ENCODE assay signal across 12 mouse cellular contexts in the genomic region with DNA sequence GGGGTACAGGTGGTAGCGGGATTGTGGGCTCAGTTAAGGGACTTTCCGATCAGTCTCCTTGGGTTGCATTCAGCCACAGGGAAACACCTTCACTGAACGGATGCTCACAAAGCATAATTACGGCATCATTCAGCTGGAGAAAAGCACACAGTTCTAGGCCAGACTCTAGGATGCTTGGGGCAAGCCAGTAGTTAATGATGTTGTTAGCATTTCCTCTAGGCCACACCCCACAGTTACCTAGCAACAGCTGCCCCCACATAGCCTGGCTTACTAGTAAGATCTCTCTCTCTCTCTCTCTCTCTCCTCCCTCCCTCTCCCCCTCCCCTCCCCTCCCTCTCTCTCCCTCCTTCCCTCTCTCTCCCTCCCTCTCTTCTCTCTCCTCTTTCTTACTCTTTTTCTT. TPM values are rescaled to one million over a fixed set of nuclear protein-coding genes. Genes with fewer than 3 reads are reported as not detected.
DNase-seq lines count a peak whose midpoint lies in the region; ATAC-seq lines count a peak whose summit lies in the region.
"Had no signal": no experiment of that assay in that cellular context is flagged by ENCODE, and none has a peak within 500 bp of the region (broad histone marks: within the 10 kb centered on the region; RNA-seq: fewer than 3 reads in every experiment).

No protein-coding gene starts in this region.

- H3K27ac ChIP-seq in midbrain, embryonic 11.5 days (ENCODE audit: low read depth, low read length): no peak overlapping the region
- no peak overlapping the region for H3K27ac ChIP-seq in midbrain, embryonic 10.5 days (replicated peaks)
- no peak overlapping the region for H3K27ac ChIP-seq in embryonic facial prominence, embryonic 10.5 days (replicated peaks)
- H3K27ac ChIP-seq in limb, embryonic 11.5 days (replicated peaks; ENCODE audit: low read depth, low read length): 0 out of 2 replicates have a peak overlapping the region, but pooled peaks have one; percentile 30

- 82% methylated on average over 4 of the region's 4 CpGs for WGBS in midbrain, embryonic 11.5 days
- 76% methylated on average over 4 of the region's 4 CpGs for WGBS in midbrain, embryonic 10.5 days
- 68% methylated on average over 4 of the region's 4 CpGs for WGBS in embryonic facial prominence, embryonic 10.5 days
- 54% methylated on average over 4 of the region's 4 CpGs for WGBS in limb, embryonic 11.5 days

- no peak overlapping the region for H3K4me2 ChIP-seq in midbrain, embryonic 11.5 days
- H3K4me2 ChIP-seq in limb, embryonic 11.5 days (ENCODE audit: low read depth, severe bottlenecking): no peak overlapping the region
- H3K4me2 ChIP-seq: heart, embryonic 11.5 days had no signal

- no peaks in the 10 kb centered on the region for H3K27me3 ChIP-seq in midbrain, embryonic 11.5 days (ENCODE audit: control insufficient read depth, insufficient read depth, low read length)
- no peaks in the 10 kb centered on the region for H3K27me3 ChIP-seq in midbrain, embryonic 10.5 days (ENCODE audit: low read depth, poor library complexity, severe bottlenecking)
- no peaks in the 10 kb centered on the region for H3K27me3 ChIP-seq in embryonic facial prominence, embryonic 10.5 days (replicated peaks; ENCODE audit: low read depth, poor library complexity, severe bottlenecking)
- no peaks in the 10 kb centered on the region for H3K27me3 ChIP-seq in limb, embryonic 11.5 days (ENCODE audit: control insufficient read depth, insufficient read depth, low read length)

- H3K4me1 ChIP-seq in midbrain, embryonic 11.5 days (ENCODE audit: control insufficient read depth, insufficient read depth, low read length): no peaks in the 10 kb centered on the region
- no peaks in the 10 kb centered on the region for H3K4me1 ChIP-seq in midbrain, embryonic 10.5 days
- H3K4me1 ChIP-seq in embryonic facial prominence, embryonic 10.5 days: no peaks in the 10 kb centered on the region
- no peaks in the 10 kb centered on the region for H3K4me1 ChIP-seq in limb, embryonic 11.5 days (ENCODE audit: control insufficient read depth, insufficient read depth, low read length)

- H3K36me3 ChIP-seq in midbrain, embryonic 11.5 days (ENCODE audit: control insufficient read depth, insufficient read depth, low read length): no peaks in the 10 kb centered on the region
- H3K36me3 ChIP-seq in midbrain, embryonic 10.5 days: no peaks in the 10 kb centered on the region
- H3K36me3 ChIP-seq in embryonic facial prominence, embryonic 10.5 days (replicated peaks): no peaks in the 10 kb centered on the region
- no peaks in the 10 kb centered on the region for H3K36me3 ChIP-seq in limb, embryonic 11.5 days (ENCODE audit: control insufficient read depth, insufficient read depth, low read length)

- ATAC-seq in midbrain, embryonic 11.5 days (ENCODE audit: low FRiP score): peak; percentile 67; the same call in 1 of the 2 replicates
- ATAC-seq in limb, embryonic 11.5 days (ENCODE audit: insufficient number of reproducible peaks, low FRiP score, low TSS enrichment, low read depth): peak; percentile 84
- ATAC-seq in megakaryocyte-erythroid progenitor cell, adult 5-6 weeks (replicated peaks; ENCODE audit: low FRiP score, low TSS enrichment, poor library complexity, severe bottlenecking): no peak
- ATAC-seq: lung, postnatal 0 days had no signal

- DNase-seq in midbrain, embryonic 11.5 days (ENCODE audit: low spot score, missing footprints): no peak
- no peak for DNase-seq in midbrain, embryonic 10.5 days (ENCODE audit: low spot score)
- peak; percentile 15 for DNase-seq in embryonic facial prominence, embryonic 10.5 days (ENCODE audit: low spot score)
- DNase-seq in limb, embryonic 11.5 days (ENCODE audit: low spot score): peak; percentile 45
- peak; percentile 22 for DNase-seq in retina, embryonic 14.5 days (ENCODE audit: low spot score)
- no peak for DNase-seq in MN1 (ENCODE audit: low spot score)
- DNase-seq: embryo, embryonic 11 days; thymus, postnatal 36 days had no signal

- no peak overlapping the region for H3K9ac ChIP-seq in midbrain, embryonic 11.5 days (ENCODE audit: low read length)
- no peak overlapping the region for H3K9ac ChIP-seq in limb, embryonic 11.5 days (ENCODE audit: low read length)

- H3K4me3 ChIP-seq in midbrain, embryonic 11.5 days (ENCODE audit: low read depth, low read length): no peak overlapping the region
- H3K4me3 ChIP-seq in midbrain, embryonic 10.5 days: no peak overlapping the region
- H3K4me3 ChIP-seq in embryonic facial prominence, embryonic 10.5 days: no peak overlapping the region
- H3K4me3 ChIP-seq in limb, embryonic 11.5 days (ENCODE audit: low read depth, low read length): no peak overlapping the region

- H3K9me3 ChIP-seq in midbrain, embryonic 11.5 days (ENCODE audit: control insufficient read depth, low read length): no peaks in the 10 kb centered on the region
- no peaks in the 10 kb centered on the region for H3K9me3 ChIP-seq in midbrain, embryonic 10.5 days (replicated peaks)
- H3K9me3 ChIP-seq in embryonic facial prominence, embryonic 10.5 days: no peaks in the 10 kb centered on the region
- H3K9me3 ChIP-seq in limb, embryonic 11.5 days (ENCODE audit: control insufficient read depth, low read length): no peaks in the 10 kb centered on the region

RNA-seq across cellular contexts. Expression of a gene that starts 22.1 kb away (rescaled TPM):
- polyA plus RNA-seq in midbrain, embryonic 11.5 days (2014; fragmentation: Nextera tagmentation; extraction: Ambion mirVana): 2.1 and 2.9 TPM in 2 replicates
- polyA plus RNA-seq in midbrain, embryonic 10.5 days (2016; fragmentation: Nextera tagmentation; extraction: Ambion mirVana): 1.0 and 1.6 TPM in 2 replicates
- polyA plus RNA-seq in embryonic facial prominence, embryonic 10.5 days (2016; fragmentation: Nextera tagmentation; extraction: Ambion mirVana): 1.2 and 2.1 TPM in 2 replicates
- 8.4 and 8.6 TPM in 2 replicates for polyA plus RNA-seq in limb, embryonic 11.5 days (2014; fragmentation: Nextera tagmentation; extraction: Ambion mirVana)
- not detected in 2 replicates for total RNA-seq in megakaryocyte-erythroid progenitor cell, adult 5-6 weeks (2014; fragmentation: Nextera tagmentation)
- not detected in 2 replicates for total RNA-seq in megakaryocyte-erythroid progenitor cell, adult 5-6 weeks (2017)
- polyA plus RNA-seq: liver, adult 2 months had no signal

RNA-seq across cellular contexts. Expression of a gene that starts 57.8 kb away (rescaled TPM):
- not detected in 2 replicates for polyA plus RNA-seq in midbrain, embryonic 11.5 days (2014; fragmentation: Nextera tagmentation; extraction: Ambion mirVana)
- 0.10 TPM in 1 of 2 replicates, not detected in the other for polyA plus RNA-seq in midbrain, embryonic 10.5 days (2016; fragmentation: Nextera tagmentation; extraction: Ambion mirVana)
- not detected in 2 replicates for polyA plus RNA-seq in embryonic facial prominence, embryonic 10.5 days (2016; fragmentation: Nextera tagmentation; extraction: Ambion mirVana)
- not detected in 2 replicates for polyA plus RNA-seq in limb, embryonic 11.5 days (2014; fragmentation: Nextera tagmentation; extraction: Ambion mirVana)
- 1.5 TPM in 1 of 2 replicates, not detected in the other for total RNA-seq in megakaryocyte-erythroid progenitor cell, adult 5-6 weeks (2014; fragmentation: Nextera tagmentation)
- total RNA-seq in megakaryocyte-erythroid progenitor cell, adult 5-6 weeks (2017): 0.61 TPM in 1 of 2 replicates, not detected in the other
- polyA plus RNA-seq: heart, embryonic 11.5 days had no signal

Comparison
In these comparisons a context has a peak if more than half of its experiments do, and no peak if none do; other contexts are left out.
1. DNase-seq: peak in embryonic facial prominence, embryonic 10.5 days (single experiment), limb, embryonic 11.5 days (single experiment) and retina, embryonic 14.5 days (single experiment); none in midbrain, embryonic 11.5 days (single experiment), midbrain, embryonic 10.5 days (single experiment) and MN1 (single experiment).